Mouse (Mus musculus) ES-Bruce4 (cell line): ENCODE measurements around the gene Pigf. TPM values are rescaled to one million over a fixed set of nuclear protein-coding genes. Genes with fewer than 3 reads are reported as not detected.
A peak's percentile ranks its signal among the peaks of the same experiment; 100 is the strongest.

Source experiments
- H3K27ac ChIP-seq: 2 replicates; pipeline ENCODE4 v1.5.1; 2012; ENCODE audit warnings: low read length, inconsistent platforms; ENCODE audit not compliant: insufficient read depth
- H3K27me3 ChIP-seq: 2 replicates; pipeline ENCODE4 v1.6.1; 2012; ENCODE audit warnings: mild to moderate bottlenecking, low read length, inconsistent platforms; ENCODE audit not compliant: control insufficient read depth, poor library complexity, insufficient read depth, severe bottlenecking
- H3K36me3 ChIP-seq: 2 replicates; pipeline ENCODE4 v1.6.1; 2012; ENCODE audit warnings: inconsistent platforms, mild to moderate bottlenecking, low read length, moderate library complexity; ENCODE audit not compliant: control insufficient read depth, poor library complexity, insufficient read depth, severe bottlenecking
- H3K4me1 ChIP-seq: one replicate; pipeline ENCODE4 v1.8.1; 2011; ENCODE audit warnings: low read length; ENCODE audit not compliant: control insufficient read depth, insufficient read depth
- H3K4me3 ChIP-seq: 2 replicates; pipeline ENCODE4 v1.5.1; 2011; ENCODE audit warnings: low read depth, mild to moderate bottlenecking, low read length
- H3K9ac ChIP-seq: 2 replicates; pipeline ENCODE4 v1.6.1; 2012; ENCODE audit warnings: low read depth, mild to moderate bottlenecking, inconsistent platforms; ENCODE audit not compliant: poor library complexity, severe bottlenecking
- H3K9me3 ChIP-seq: replicated peaks from 2 replicates; pipeline ENCODE4 v1.6.1; 2012; ENCODE audit warnings: mild to moderate bottlenecking, low read length, inconsistent platforms; ENCODE audit not compliant: control insufficient read depth, poor library complexity, insufficient read depth, severe bottlenecking
- CTCF ChIP-seq: IDR thresholded peaks from one replicate; pipeline ENCODE4 v1.8.1; 2011; ENCODE audit warnings: low read depth, low read length
- EP300 ChIP-seq: IDR thresholded peaks from 2 replicates; pipeline ENCODE4 v1.6.1; 2011; ENCODE audit warnings: low read depth, low read length; ENCODE audit not compliant: insufficient read depth
- POLR2A ChIP-seq: IDR thresholded peaks from one replicate; pipeline ENCODE4 v1.8.1; 2011; ENCODE audit warnings: low read length; ENCODE audit not compliant: insufficient read depth
- polyA plus RNA-seq: library from polyadenylated mRNA; stranded (reverse); fragments of >200 nt; gene quantifications from 2 replicates; pipeline ENCODE4 v1.2.4, GENCODE M21; 2011; ENCODE audit warnings: low read depth; ENCODE audit not compliant: missing spikeins, insufficient read depth, insufficient read length

The Pigf gene
- polyA plus RNA-seq, 1 experiment: 58.3 TPM

- no peak overlapping the region for H3K4me3 ChIP-seq
- no peak overlapping the region for H3K9ac ChIP-seq
- peaks cover 2% of the 10 kb centered on the region for H3K4me1 ChIP-seq
- H3K36me3 ChIP-seq: no peaks in the 10 kb centered on the region
- H3K9me3 ChIP-seq: no peaks in the 10 kb centered on the region
- no peaks in the 10 kb centered on the region for H3K27me3 ChIP-seq
- no peak overlapping the region for H3K27ac ChIP-seq
- TF ChIP-seq CTCF: no peak
- TF ChIP-seq EP300: no peak
- TF ChIP-seq POLR2A: no peak
These were observed 56.6 kb downstream of the Pigf start for GRCm38 (mm10) chr17:86968581-86968980.

DNA sequence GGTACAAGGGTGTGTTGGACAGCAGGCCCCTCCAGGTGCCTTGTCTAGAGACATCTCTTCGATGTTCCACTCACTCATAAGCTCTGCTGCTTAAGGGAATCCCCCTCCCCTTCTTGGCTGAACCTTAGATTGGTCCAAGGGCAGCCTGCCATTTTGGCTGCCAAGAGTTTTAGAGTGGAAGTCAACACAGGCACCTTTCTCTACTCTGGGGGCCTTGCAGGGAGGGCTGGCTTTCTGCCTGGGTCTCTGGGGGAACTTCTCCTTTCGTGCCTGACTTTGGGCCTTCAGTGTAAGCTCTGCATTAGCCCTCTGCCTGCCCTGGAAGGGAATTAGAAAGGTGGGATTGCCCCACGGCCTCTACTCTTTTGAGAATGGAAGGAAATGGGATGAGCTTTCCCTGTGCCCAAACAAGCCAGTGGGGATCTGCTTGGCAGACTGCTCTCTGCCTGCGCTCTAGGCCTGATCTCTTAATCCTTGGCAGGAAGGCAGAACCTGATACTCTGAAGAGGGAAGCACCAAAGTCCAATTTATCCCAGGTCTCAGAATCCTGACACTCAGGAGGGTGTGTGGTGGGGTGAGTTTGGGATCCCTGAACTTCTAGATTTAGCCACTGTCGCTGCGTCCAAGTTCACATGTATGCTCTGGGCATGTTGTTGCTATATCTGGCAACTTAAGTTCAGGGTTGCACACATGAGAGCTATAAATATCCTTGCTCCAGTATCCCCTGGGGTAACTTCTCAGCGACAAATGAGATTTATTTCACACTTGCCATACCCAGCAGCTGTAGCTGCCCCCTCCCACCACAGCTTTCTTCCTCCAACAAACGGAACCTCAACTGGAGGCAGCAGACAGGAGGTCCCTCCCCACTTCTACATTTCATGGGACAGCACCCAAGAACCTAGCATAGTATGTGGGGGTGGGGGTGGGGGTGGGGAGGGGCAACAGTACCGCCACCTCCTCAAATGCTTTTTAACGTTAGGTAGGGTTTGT lies 57.4 kb downstream of the Pigf start:
- H3K4me3 ChIP-seq: no peak overlapping the region
- no peak overlapping the region for H3K27ac ChIP-seq
- TF ChIP-seq EP300 (no peak), CTCF (no peak), POLR2A (no peak)
- peaks cover 2% of the 10 kb centered on the region for H3K4me1 ChIP-seq
- no peak overlapping the region for H3K9ac ChIP-seq
- no peaks in the 10 kb centered on the region for H3K27me3 ChIP-seq
- no peaks in the 10 kb centered on the region for H3K9me3 ChIP-seq
- no peaks in the 10 kb centered on the region for H3K36me3 ChIP-seq

GRCm38 (mm10) chr17:86967048-86967447 lies 58.2 kb downstream of the Pigf start:
- peaks cover 4% of the 10 kb centered on the region for H3K4me1 ChIP-seq
- H3K9ac ChIP-seq: no peak overlapping the region
- no peak overlapping the region for H3K4me3 ChIP-seq
- H3K36me3 ChIP-seq: no peaks in the 10 kb centered on the region
- H3K27me3 ChIP-seq: no peaks in the 10 kb centered on the region
- TF ChIP-seq CTCF: no peak
- no peak for TF ChIP-seq EP300
- no peak for TF ChIP-seq POLR2A
- H3K9me3 ChIP-seq: no peaks in the 10 kb centered on the region
- H3K27ac ChIP-seq: no peak overlapping the region

DNA sequence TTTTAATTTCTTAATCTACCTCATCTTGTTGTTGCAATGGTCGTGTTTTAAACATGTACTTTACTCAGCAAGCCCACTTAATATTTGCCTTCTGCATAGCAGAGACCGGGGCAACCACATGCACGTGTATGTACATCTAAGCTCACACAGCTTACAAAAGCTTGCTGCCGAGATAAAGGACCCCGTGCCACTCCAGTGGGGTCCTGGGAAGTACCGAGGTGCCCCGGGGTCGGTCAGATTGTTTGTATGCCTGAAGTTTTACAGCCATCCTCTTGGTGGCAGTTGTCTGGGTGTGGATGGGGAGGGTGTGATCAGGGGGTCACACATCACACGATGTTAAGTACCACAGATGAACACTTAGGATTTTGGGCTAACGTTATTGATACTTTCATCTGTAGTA lies 59.2 kb downstream of the Pigf start:
- H3K4me3 ChIP-seq: no peak overlapping the region
- no peaks in the 10 kb centered on the region for H3K27me3 ChIP-seq
- no peak overlapping the region for H3K9ac ChIP-seq
- H3K9me3 ChIP-seq: no peaks in the 10 kb centered on the region
- H3K36me3 ChIP-seq: no peaks in the 10 kb centered on the region
- TF ChIP-seq CTCF (no peak), POLR2A (no peak), EP300 (no peak)
- H3K27ac ChIP-seq: no peak overlapping the region
- peaks cover 6% of the 10 kb centered on the region for H3K4me1 ChIP-seq

DNA sequence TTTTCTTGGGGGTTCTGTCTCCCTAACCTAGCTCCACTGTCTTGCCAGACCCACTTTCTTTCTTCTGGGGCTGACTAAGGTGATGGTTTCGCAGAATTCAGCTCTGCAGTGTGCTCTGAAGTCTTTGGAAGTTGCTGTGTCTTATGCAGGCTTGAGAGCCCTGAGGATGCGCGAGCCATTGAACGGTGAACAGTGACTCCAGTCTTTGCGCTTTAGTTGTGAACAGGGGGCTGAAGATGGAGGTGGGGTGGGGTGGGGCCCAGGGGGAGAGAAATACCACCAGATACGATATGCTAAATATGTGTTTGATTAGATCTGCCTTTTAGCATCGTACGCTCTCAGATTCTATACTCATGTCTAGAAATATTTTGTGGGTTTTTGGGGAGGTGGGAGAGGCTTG lies 60.1 kb downstream of the Pigf start:
- Histone ChIP-seq H3K4me1 (peaks cover 6% of the 10 kb centered on the region), H3K27ac (0 out of 2 replicates have a peak overlapping the region, but pooled peaks have one; percentile 18), H3K9ac (0 out of 2 replicates have a peak overlapping the region, but pooled peaks have one; percentile 22), H3K4me3 (peak overlapping the region; percentile 32; the same call in 1 of the 2 replicates), H3K27me3 (no peaks in the 10 kb centered on the region), H3K36me3 (no peaks in the 10 kb centered on the region), H3K9me3 (no peaks in the 10 kb centered on the region)
- TF ChIP-seq EP300 (no peak), CTCF (no peak), POLR2A (no peak)

GRCm38 (mm10) chr17:86964502-86964901 lies 60.7 kb downstream of the Pigf start:
- Histone ChIP-seq H3K27ac (peak overlapping the region; percentile 18; the same call in 1 of the 2 replicates), H3K9ac (peak overlapping the region; percentile 94), H3K36me3 (no peaks in the 10 kb centered on the region), H3K4me1 (peaks cover 6% of the 10 kb centered on the region), H3K4me3 (peak overlapping the region; percentile 91), H3K9me3 (no peaks in the 10 kb centered on the region), H3K27me3 (no peaks in the 10 kb centered on the region)
- TF ChIP-seq CTCF: no peak
- TF ChIP-seq POLR2A: no peak
- TF ChIP-seq EP300: no peak
